Mouse (Mus musculus) neural tube, embryonic 11.5 days (tissue): ENCODE data around the gene Tmem184b. TPM values are rescaled to one million over a fixed set of nuclear protein-coding genes. Genes with fewer than 3 reads are reported as not detected.

Source experiments
- ATAC-seq: fragments of 200-750 bp; cut with Nextera tagmentation; 2 replicates; pipeline ENCODE4 v1.8.0; 2017; ENCODE audit warnings: moderate number of reproducible peaks, mild to moderate bottlenecking, moderate TSS enrichment, moderate library complexity; ENCODE audit not compliant: insufficient read depth, low FRiP score, low TSS enrichment
- DNase-seq: peaks from one replicate; pipeline ENCODE4 v3.0.0-alpha.2; 2015; ENCODE audit warnings: low spot score
- H3K27ac ChIP-seq: fragments of 300-500 bp; sonication (generic); 2 replicates; pipeline ENCODE4 v1.5.1; 2014; ENCODE audit warnings: low read depth, mild to moderate bottlenecking, low read length
- H3K27me3 ChIP-seq: fragments of 300-500 bp; sonication (generic); 2 replicates; pipeline ENCODE4 v1.6.1; 2014; ENCODE audit warnings: mild to moderate bottlenecking, low read length, mixed read lengths; ENCODE audit not compliant: control insufficient read depth, insufficient read depth
- H3K36me3 ChIP-seq: fragments of 300-500 bp; sonication (generic); 2 replicates; pipeline ENCODE4 v1.6.1; 2014; ENCODE audit warnings: mild to moderate bottlenecking, low read length, moderate library complexity, mixed read lengths; ENCODE audit not compliant: control insufficient read depth, insufficient read depth
- H3K4me1 ChIP-seq: fragments of 300-500 bp; sonication (generic); 2 replicates; pipeline ENCODE4 v1.6.1; 2014; ENCODE audit warnings: low read length, mixed read lengths; ENCODE audit not compliant: control insufficient read depth, insufficient read depth
- H3K4me2 ChIP-seq: fragments of 300-500 bp; sonication (generic); 2 replicates; pipeline ENCODE4 v1.6.1; 2014; ENCODE audit warnings: low read depth, mild to moderate bottlenecking, moderate library complexity
- H3K4me3 ChIP-seq: fragments of 300-500 bp; sonication (generic); 2 replicates; pipeline ENCODE4 v1.5.1; 2014; ENCODE audit warnings: low read depth, low read length
- H3K9ac ChIP-seq: fragments of 300-500 bp; sonication (generic); 2 replicates; pipeline ENCODE4 v1.6.1; 2014; ENCODE audit warnings: mild to moderate bottlenecking, low read length
- H3K9me3 ChIP-seq: fragments of 300-500 bp; sonication (generic); 2 replicates; pipeline ENCODE4 v1.6.1; 2016; ENCODE audit warnings: low read length; ENCODE audit not compliant: control insufficient read depth
- WGBS: fragments of 180-500 bp; shearing (Covaris S2); extraction: QIAGEN DNeasy Blood & Tissue Kit; methylation state at CpG from one replicate; pipeline ENCODE4 v1.1.7; 2014; 5-methylcytosine and 5-hydroxymethylcytosine counted together
- polyA plus RNA-seq: library from polyadenylated mRNA; unstranded; fragments of >200 nt; fragmentation: Nextera tagmentation; extraction: Ambion mirVana; gene quantifications from 2 replicates; pipeline ENCODE4 v1.2.1, GENCODE M21; 2014

Gene Tmem184b
- polyA plus RNA-seq, 1 experiment from 2014 or later, result 52.9 TPM

GRCm38 (mm10) chr15:79411363-79412065 lies 8.1 kb upstream of the Tmem184b start:
- Histone ChIP-seq H3K27me3 (no peaks in the 10 kb centered on the region), H3K4me2 (no peak overlapping the region), H3K4me1 (no peaks in the 10 kb centered on the region), H3K9ac (no peak overlapping the region), H3K9me3 (no peaks in the 10 kb centered on the region), H3K4me3 (no peak overlapping the region), H3K27ac (no peak overlapping the region), H3K36me3 (no peaks in the 10 kb centered on the region)
- DNase-seq (no peak), ATAC-seq (no peak)
- 62% methylated on average over 10 of the region's 10 CpGs for WGBS

- no peak for ATAC-seq
- Histone ChIP-seq H3K9me3 (no peaks in the 10 kb centered on the region), H3K27ac (no peak overlapping the region), H3K9ac (no peak overlapping the region), H3K36me3 (no peaks in the 10 kb centered on the region), H3K4me1 (no peaks in the 10 kb centered on the region), H3K27me3 (no peaks in the 10 kb centered on the region), H3K4me3 (no peak overlapping the region), H3K4me2 (no peak overlapping the region)
- WGBS, result 96% methylated on average over 4 of the region's 4 CpGs
- no peak for DNase-seq
Observed at GRCm38 (mm10) chr15:79409077-79409573, 5.8 kb upstream of the Tmem184b start.

GRCm38 (mm10) chr15:79406564-79406963 lies 3.2 kb upstream of the Tmem184b start:
- H3K9ac ChIP-seq, result no peak overlapping the region
- DNase-seq (no peak), ATAC-seq (no peak)
- H3K4me2 ChIP-seq, result no peak overlapping the region
- no peak overlapping the region for H3K27ac ChIP-seq
- no peaks in the 10 kb centered on the region for H3K36me3 ChIP-seq
- no peak overlapping the region for H3K4me3 ChIP-seq
- no peaks in the 10 kb centered on the region for H3K27me3 ChIP-seq
- 82% methylated on average over 4 of the region's 4 CpGs for WGBS
- peaks cover 12% of the 10 kb centered on the region for H3K4me1 ChIP-seq
- H3K9me3 ChIP-seq, result no peaks in the 10 kb centered on the region

- Histone ChIP-seq H3K4me1 (peaks cover 25% of the 10 kb centered on the region), H3K4me2 (no peak overlapping the region), H3K9ac (no peak overlapping the region), H3K27me3 (no peaks in the 10 kb centered on the region), H3K36me3 (no peaks in the 10 kb centered on the region), H3K4me3 (no peak overlapping the region), H3K27ac (no peak overlapping the region), H3K9me3 (no peaks in the 10 kb centered on the region)
- WGBS, result 65% methylated on average over 1 of the region's 1 CpGs
- ATAC-seq (no peak), DNase-seq (no peak)
Observed at GRCm38 (mm10) chr15:79404277-79404676, 908 bp upstream of the Tmem184b start.

- no peak for ATAC-seq
- 23% methylated on average over 9 of the region's 9 CpGs for WGBS
- Histone ChIP-seq H3K36me3 (no peaks in the 10 kb centered on the region), H3K9ac (peak overlapping the region; percentile 82), H3K27ac (no peak overlapping the region), H3K27me3 (no peaks in the 10 kb centered on the region), H3K4me1 (peaks cover 25% of the 10 kb centered on the region), H3K4me3 (peak overlapping the region; percentile 96), H3K4me2 (peak overlapping the region; percentile 57), H3K9me3 (no peaks in the 10 kb centered on the region)
- DNase-seq, result no peak
Observed at GRCm38 (mm10) chr15:79403763-79404210, 418 bp upstream of the Tmem184b start.

- Histone ChIP-seq H3K27me3 (no peaks in the 10 kb centered on the region), H3K9me3 (no peaks in the 10 kb centered on the region), H3K4me2 (peak overlapping the region; percentile 57), H3K4me1 (peaks cover 25% of the 10 kb centered on the region), H3K36me3 (no peaks in the 10 kb centered on the region), H3K27ac (no peak overlapping the region), H3K9ac (peak overlapping the region; percentile 82), H3K4me3 (peak overlapping the region; percentile 96)
- ATAC-seq, result no peak
- 31% methylated on average over 5 of the region's 5 CpGs for WGBS
- no peak for DNase-seq
Observed at GRCm38 (mm10) chr15:79402176-79402575, 1.2 kb downstream of the Tmem184b start.

GRCm38 (mm10) chr15:79400975-79401365 lies 2.4 kb downstream of the Tmem184b start:
- Histone ChIP-seq H3K27me3 (no peaks in the 10 kb centered on the region), H3K4me1 (peaks cover 25% of the 10 kb centered on the region), H3K4me3 (no peak overlapping the region), H3K9ac (no peak overlapping the region; the same call in 1 of the 2 replicates), H3K4me2 (no peak overlapping the region), H3K27ac (0 out of 2 replicates have a peak overlapping the region, but pooled peaks have one; percentile 44), H3K9me3 (no peaks in the 10 kb centered on the region), H3K36me3 (no peaks in the 10 kb centered on the region)
- WGBS, result 68% methylated on average over 7 of the region's 7 CpGs
- no peak for ATAC-seq
- no peak for DNase-seq

- no peaks in the 10 kb centered on the region for H3K9me3 ChIP-seq
- H3K4me2 ChIP-seq, result no peak overlapping the region
- DNase-seq, result no peak
- no peak overlapping the region for H3K9ac ChIP-seq
- ATAC-seq, result no peak
- H3K4me3 ChIP-seq, result no peak overlapping the region
- WGBS, result 64% methylated on average over 6 of the region's 6 CpGs
- H3K36me3 ChIP-seq, result no peaks in the 10 kb centered on the region
- peaks cover 25% of the 10 kb centered on the region for H3K4me1 ChIP-seq
- no peaks in the 10 kb centered on the region for H3K27me3 ChIP-seq
- H3K27ac ChIP-seq, result no peak overlapping the region
Observed at GRCm38 (mm10) chr15:79400134-79400974, 3.0 kb downstream of the Tmem184b start.
